Mouse (Mus musculus) stomach, postnatal 0 days (tissue): ENCODE data around the gene Gng2.

Experiments
- CTCF ChIP-seq: IDR thresholded peaks from 2 replicates; pipeline ENCODE4 v1.5.1; 2016; ENCODE audit warnings: antibody characterized with exemption, low read depth, mild to moderate bottlenecking, moderate library complexity
- EP300 ChIP-seq: optimal IDR thresholded peaks from 2 replicates; pipeline ENCODE3; 2016; ENCODE audit warnings: antibody characterized with exemption

DNA sequence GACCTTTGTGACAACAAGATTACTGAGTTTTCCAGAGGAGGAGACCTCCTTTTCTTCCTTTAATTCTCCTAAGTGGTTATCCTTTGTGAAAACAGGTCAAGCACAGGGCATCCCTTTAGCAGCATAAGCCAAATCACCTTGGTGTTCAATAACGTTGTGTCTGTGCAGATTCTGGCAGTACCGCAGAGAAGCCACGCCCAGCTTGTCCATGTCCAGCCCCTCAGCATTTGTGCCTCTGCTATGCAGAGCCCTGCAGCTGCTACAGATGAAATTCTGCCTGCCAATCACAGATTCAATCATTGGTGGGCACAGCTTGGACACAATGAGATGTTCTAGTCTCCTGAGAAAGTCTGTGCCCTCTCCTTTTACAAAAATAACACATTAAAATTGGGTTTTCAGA is 14.4 kb upstream of the Gng2 start:
- TF ChIP-seq CTCF (no peak), EP300 (no peak)
